Mouse (Mus musculus) left cerebral cortex, postnatal 10 days (tissue): ENCODE results near the gene Pex13. TPM values are rescaled to one million over a fixed set of nuclear protein-coding genes. Genes with fewer than 3 reads are reported as not detected.

Experiments
- DNase-seq, 2 experiments: peaks; one replicate each; pipeline ENCODE4 v3.0.0; 2021 to 2022; ENCODE audit warnings: low spot score in 2 of 2, mixed read lengths in 1 of 2; ENCODE audit errors: extremely low spot score in 1 of 2
- intact Hi-C: fragments of 180-260 bp; cut with DNase I; formaldehyde crosslinking; loops from one replicate; pipeline ENCODE4 v1.15.1; 2025
- total RNA-seq, 2 experiments: library from RNA; stranded (reverse); gene quantifications; 2 replicates each; pipeline ENCODE4 v1.2.3; 2021

The Pex13 gene
- total RNA-seq, result 10 to 100 TPM; 17.9 to 25.8 TPM

- intact Hi-C loops, result loop anchor here (2.0 kb wide), 1 partner anchor 33 kb away; the partner anchor contains the start of gene 0610010F05Rik
- peak; percentile 90 to 96 for DNase-seq
Measured at GRCm38 (mm10) chr11:23665798-23666501, at the start of gene Pex13. TSS of gene Pex13 (minus strand) at chr11:23665959.

- intact Hi-C loops, result no loop called here
- DNase-seq, result no peak
Measured at GRCm38 (mm10) chr11:23712299-23712698, 46.5 kb upstream of the Pex13 start.

GRCm38 (mm10) chr11:23704604-23705294, 39.0 kb upstream of the Pex13 start:
- DNase-seq, result no peak
- intact Hi-C loops, result no loop called here

GRCm38 (mm10) chr11:23701831-23702230, 36.1 kb upstream of the Pex13 start:
- intact Hi-C loops, result no loop called here
- no peak for DNase-seq

GRCm38 (mm10) chr11:23699414-23700095, 33.8 kb upstream of the Pex13 start:
- intact Hi-C loops, result no loop called here
- DNase-seq, result no peak

GRCm38 (mm10) chr11:23698526-23698925, 32.8 kb upstream of the Pex13 start:
- intact Hi-C loops, result no loop called here
- no peak for DNase-seq

- DNase-seq, result no peak
- intact Hi-C loops, result no loop called here
Measured at GRCm38 (mm10) chr11:23695847-23696246, 30.1 kb upstream of the Pex13 start.

GRCm38 (mm10) chr11:23693286-23693685, 27.5 kb upstream of the Pex13 start:
- DNase-seq, result no peak
- intact Hi-C loops, result no loop called here

- intact Hi-C loops, result no loop called here
Measured at GRCm38 (mm10) chr11:23688060-23688459, 22.3 kb upstream of the Pex13 start.

GRCm38 (mm10) chr11:23686671-23687070, 20.9 kb upstream of the Pex13 start:
- DNase-seq, result no peak
- intact Hi-C loops, result no loop called here

More at GRCm38 (mm10) chr11:23688060-23688459, 22.3 kb upstream of the Pex13 start:
- no peak for DNase-seq

- intact Hi-C loops, result loop anchor here (5.0 kb wide), 1 partner anchor 270 kb away; no protein-coding TSS in a partner anchor
- no peak for DNase-seq
Measured at GRCm38 (mm10) chr11:23682561-23682960, 16.8 kb upstream of the Pex13 start.

- intact Hi-C loops, result loop anchor here (5.0 kb wide), 1 partner anchor 272 kb away; no protein-coding TSS in a partner anchor
Measured at GRCm38 (mm10) chr11:23680435-23680950, 14.7 kb upstream of the Pex13 start.

GRCm38 (mm10) chr11:23679044-23679642, 13.4 kb upstream of the Pex13 start:
- intact Hi-C loops, result loop anchor here (5.0 kb wide), 1 partner anchor 198 kb away; no protein-coding TSS in a partner anchor
- peak; percentile 52 to 55 for DNase-seq

More at GRCm38 (mm10) chr11:23680435-23680950, 14.7 kb upstream of the Pex13 start:
- no peak for DNase-seq

GRCm38 (mm10) chr11:23676100-23676499, 10.3 kb upstream of the Pex13 start:
- intact Hi-C loops, result loop anchor here (5.0 kb wide), 1 partner anchor 201 kb away; no protein-coding TSS in a partner anchor
- no peak for DNase-seq

- no peak for DNase-seq
- intact Hi-C loops, result no loop called here
Measured at GRCm38 (mm10) chr11:23672256-23672749, 6.5 kb upstream of the Pex13 start.

- DNase-seq, result peak in 1 of 2 experiments; percentile 36
- intact Hi-C loops, result loop anchor here (2.0 kb wide), 1 partner anchor 34 kb away; the partner anchor contains the start of gene 0610010F05Rik
Measured at GRCm38 (mm10) chr11:23667128-23667527, 1.4 kb upstream of the Pex13 start.

GRCm38 (mm10) chr11:23666526-23666925, 767 bp upstream of the Pex13 start:
- DNase-seq, result no peak
- intact Hi-C loops, result loop anchor here (2.0 kb wide), 1 partner anchor 34 kb away; the partner anchor contains the start of gene 0610010F05Rik

- intact Hi-C loops, result no loop called here
- DNase-seq, result no peak
Measured at GRCm38 (mm10) chr11:23665311-23665786, 410 bp downstream of the Pex13 start, which contains the start of gene Pus10. TSS of gene Pus10 (plus strand) at chr11:23665674.
